Mouse (Mus musculus): ENCODE data around the gene Trim12a.
A peak's percentile ranks its signal among the peaks of the same experiment; 100 is the strongest.

GRCm38 (mm10) chr7:104352717-104353599 is 37.7 kb upstream of the Trim12a start, which contains the start of gene Trim12c:
- TF ChIP-seq CTCF (IDR thresholded peaks at IDR 0.05): no peak
- TF ChIP-seq EP300 (IDR thresholded peaks at IDR 0.05; ENCODE audit: insufficient read depth, low read depth, low read length): 0 out of 2 replicates have a peak, but pooled peaks have one; percentile 24
- TF ChIP-seq POLR2A (IDR thresholded peaks at IDR 0.05; ENCODE audit: insufficient read depth, low read depth, low read length): peak; percentile 74; the same call in 1 of the 2 replicates
